Mouse (Mus musculus) intestine, postnatal 0 days (tissue): Measurements from ENCODE around the gene Fkbp15. TPM values are rescaled to one million over a fixed set of nuclear protein-coding genes. Genes with fewer than 3 reads are reported as not detected.
A peak's percentile ranks its signal among the peaks of the same experiment; 100 is the strongest.

Experiments
- ATAC-seq: fragments of 200-750 bp; cut with Nextera tagmentation; 2 replicates; pipeline ENCODE4 v1.8.0; 2017; ENCODE audit warnings: mild to moderate bottlenecking, moderate TSS enrichment, moderate library complexity
- H3K27ac ChIP-seq: fragments of 300-500 bp; sonication (generic); 2 replicates; pipeline ENCODE4 v1.5.1; 2014; ENCODE audit warnings: mild to moderate bottlenecking, low read depth, low read length, moderate library complexity
- H3K27me3 ChIP-seq: fragments of 300-500 bp; sonication (generic); replicated peaks from 2 replicates; pipeline ENCODE4 v1.6.1; 2014; ENCODE audit warnings: low read length, mixed read lengths; ENCODE audit not compliant: control insufficient read depth, insufficient read depth
- H3K36me3 ChIP-seq: fragments of 300-500 bp; sonication (generic); 2 replicates; pipeline ENCODE4 v1.6.1; 2014; ENCODE audit warnings: mild to moderate bottlenecking, moderate library complexity; ENCODE audit not compliant: control insufficient read depth, insufficient read depth
- H3K4me1 ChIP-seq: fragments of 300-500 bp; sonication (generic); replicated peaks from 2 replicates; pipeline ENCODE4 v1.6.1; 2014; ENCODE audit warnings: antibody characterized with exemption, low read length, mixed read lengths; ENCODE audit not compliant: control insufficient read depth, insufficient read depth
- H3K4me2 ChIP-seq: fragments of 300-500 bp; sonication (generic); replicated peaks from 2 replicates; pipeline ENCODE4 v1.6.1; 2014; ENCODE audit warnings: low read depth, mild to moderate bottlenecking, moderate library complexity
- H3K4me3 ChIP-seq: fragments of 300-500 bp; sonication (generic); 2 replicates; pipeline ENCODE4 v1.5.1; 2014; ENCODE audit warnings: low read depth, low read length
- H3K9ac ChIP-seq: fragments of 300-500 bp; sonication (generic); 2 replicates; pipeline ENCODE4 v1.6.1; 2014; ENCODE audit warnings: mild to moderate bottlenecking, low read depth, low read length
- H3K9me3 ChIP-seq: fragments of 300-500 bp; sonication (generic); 2 replicates; pipeline ENCODE4 v1.6.1; 2016; ENCODE audit warnings: mixed run types; ENCODE audit not compliant: control insufficient read depth
- CTCF ChIP-seq: sonication (generic); IDR thresholded peaks from 2 replicates; pipeline ENCODE4 v1.5.1; 2016; ENCODE audit warnings: low read depth, mild to moderate bottlenecking, control low read depth, antibody characterized with exemption, moderate library complexity
- whole genome bisulfite sequencing: fragments of 180-500 bp; shearing (Covaris S2); extraction: QIAGEN DNeasy Blood & Tissue Kit; methylation state at CpG from one replicate; pipeline ENCODE4 v1.1.7; 2014; 5-methylcytosine and 5-hydroxymethylcytosine counted together
- polyA plus RNA-seq: library from polyadenylated mRNA; unstranded; fragments of >200 nt; fragmentation: Nextera tagmentation; extraction: Ambion mirVana; gene quantifications from 2 replicates; pipeline ENCODE4 v1.2.1, GENCODE M21; 2015

Gene Fkbp15
- polyA plus RNA-seq, 1 experiment from 2014 or later, result 16.9 TPM

- Histone ChIP-seq H3K4me1 (peaks cover 3% of the 10 kb centered on the region), H3K27ac (no peak overlapping the region), H3K4me3 (no peak overlapping the region), H3K4me2 (no peak overlapping the region), H3K27me3 (no peaks in the 10 kb centered on the region), H3K9me3 (no peaks in the 10 kb centered on the region), H3K36me3 (peaks cover 22% of the 10 kb centered on the region), H3K9ac (no peak overlapping the region)
- WGBS, result 91% methylated on average over 7 of the region's 7 CpGs
- no peak for TF ChIP-seq CTCF
- no peak for ATAC-seq
These were observed 25.1 kb upstream of the Fkbp15 start for GRCm38 (mm10) chr4:62385439-62385838.

DNA sequence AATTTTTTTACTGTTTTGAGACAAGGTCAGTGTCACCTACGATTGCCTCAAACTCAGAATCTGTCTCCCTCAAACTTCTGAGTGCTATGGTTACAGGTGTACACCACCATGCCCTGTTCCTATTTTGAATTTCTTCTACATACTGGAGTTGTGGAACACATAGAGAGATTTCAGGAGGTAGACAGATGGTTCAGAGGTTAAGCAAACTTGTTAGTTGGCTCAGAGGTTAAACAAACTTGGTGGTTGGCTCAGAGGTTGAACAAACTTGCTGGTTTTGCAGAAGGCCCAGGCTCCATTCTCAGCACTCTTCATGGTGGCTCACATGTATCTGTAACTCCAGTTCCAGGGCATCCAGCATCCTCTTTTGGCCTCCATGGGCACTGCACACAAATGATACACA lies 23.8 kb upstream of the Fkbp15 start:
- 57% methylated on average over 1 of the region's 1 CpGs for WGBS
- ATAC-seq, result no peak
- Histone ChIP-seq H3K9me3 (no peaks in the 10 kb centered on the region), H3K27ac (peak overlapping the region; percentile 63; the same call in 1 of the 2 replicates), H3K4me1 (peaks cover 3% of the 10 kb centered on the region; the same call in 1 of the 2 replicates), H3K4me3 (no peak overlapping the region), H3K9ac (no peak overlapping the region), H3K4me2 (no peak overlapping the region), H3K27me3 (no peaks in the 10 kb centered on the region), H3K36me3 (peaks cover 22% of the 10 kb centered on the region)
- TF ChIP-seq CTCF, result no peak

DNA sequence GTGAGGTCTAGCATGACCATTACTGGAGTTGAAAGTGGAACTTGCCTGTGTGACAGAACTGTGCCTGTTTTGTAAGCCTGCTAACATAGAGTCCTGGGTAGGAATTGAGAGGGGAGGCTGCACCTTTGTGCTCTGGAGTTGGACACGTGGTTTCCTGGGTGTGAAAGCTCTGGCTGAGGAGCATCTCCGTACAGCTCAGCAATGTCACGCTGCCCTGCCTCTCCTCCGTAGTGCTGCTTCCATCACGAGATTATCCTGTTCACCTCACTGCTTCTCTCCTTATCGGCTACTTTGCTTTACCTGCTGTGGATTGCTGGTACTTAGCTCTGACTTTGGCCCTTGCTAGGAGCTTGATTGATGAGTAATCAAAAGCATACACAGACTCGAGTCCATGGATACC lies 23.4 kb upstream of the Fkbp15 start:
- ATAC-seq, result peak; percentile 74
- Histone ChIP-seq H3K4me1 (peaks cover 3% of the 10 kb centered on the region; the same call in 1 of the 2 replicates), H3K4me2 (0 out of 2 replicates have a peak overlapping the region, but pooled peaks have one; percentile 14), H3K9ac (no peak overlapping the region), H3K36me3 (peaks cover 22% of the 10 kb centered on the region), H3K4me3 (no peak overlapping the region), H3K27ac (peak overlapping the region; percentile 63; the same call in 1 of the 2 replicates), H3K27me3 (no peaks in the 10 kb centered on the region), H3K9me3 (no peaks in the 10 kb centered on the region)
- WGBS, result 46% methylated on average over 7 of the region's 7 CpGs
- TF ChIP-seq CTCF, result no peak

GRCm38 (mm10) chr4:62383207-62383606 lies 22.9 kb upstream of the Fkbp15 start:
- 44% methylated on average over 6 of the region's 6 CpGs for WGBS
- Histone ChIP-seq H3K4me1 (peaks cover 3% of the 10 kb centered on the region; the same call in 1 of the 2 replicates), H3K27ac (peak overlapping the region; percentile 82), H3K27me3 (no peaks in the 10 kb centered on the region), H3K4me2 (peak overlapping the region; percentile 14; the same call in 1 of the 2 replicates), H3K9me3 (no peaks in the 10 kb centered on the region), H3K36me3 (peaks cover 17% of the 10 kb centered on the region), H3K9ac (no peak overlapping the region), H3K4me3 (no peak overlapping the region)
- no peak for TF ChIP-seq CTCF
- ATAC-seq, result no peak

- 40% methylated on average over 9 of the region's 9 CpGs for WGBS
- Histone ChIP-seq H3K36me3 (no peaks in the 10 kb centered on the region), H3K9ac (no peak overlapping the region), H3K4me3 (no peak overlapping the region), H3K27me3 (no peaks in the 10 kb centered on the region), H3K4me2 (no peak overlapping the region), H3K9me3 (no peaks in the 10 kb centered on the region), H3K27ac (peak overlapping the region; percentile 51), H3K4me1 (peaks cover 4% of the 10 kb centered on the region; the same call in 1 of the 2 replicates)
- peak; percentile 86 for ATAC-seq
- no peak for TF ChIP-seq CTCF
These were observed 19.5 kb upstream of the Fkbp15 start for GRCm38 (mm10) chr4:62379724-62380381.

DNA sequence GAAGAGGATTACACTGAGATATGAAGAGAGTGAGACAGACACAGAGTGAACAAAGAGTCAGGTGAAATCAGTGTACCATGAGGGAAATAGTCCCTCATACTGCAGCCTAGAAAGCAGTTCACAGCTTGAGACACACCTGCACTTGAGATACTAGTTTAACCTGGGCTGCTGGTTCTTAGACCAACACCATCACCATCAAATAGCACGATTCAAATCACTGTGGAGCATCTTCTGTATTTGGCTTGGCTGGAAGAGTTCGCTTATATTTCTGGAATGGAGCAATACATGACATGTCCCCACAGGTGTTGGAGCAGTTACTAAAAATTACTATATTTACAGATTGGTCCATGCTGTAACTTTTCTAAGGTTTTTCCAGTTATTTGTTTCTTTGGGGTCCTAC lies 15.8 kb upstream of the Fkbp15 start:
- no peak for ATAC-seq
- no peak overlapping the region for H3K27ac ChIP-seq

More for the DNA sequence above, 15.8 kb upstream of the Fkbp15 start:
- WGBS, result 93% methylated on average over 2 of the region's 2 CpGs
- 0 out of 2 replicates have a peak, but pooled peaks cover 9% of the 10 kb centered on the region for H3K4me1 ChIP-seq
- H3K4me3 ChIP-seq, result no peak overlapping the region
- no peaks in the 10 kb centered on the region for H3K27me3 ChIP-seq
- H3K4me2 ChIP-seq, result no peak overlapping the region
- no peak overlapping the region for H3K9ac ChIP-seq
- no peaks in the 10 kb centered on the region for H3K36me3 ChIP-seq
- TF ChIP-seq CTCF, result no peak
- no peaks in the 10 kb centered on the region for H3K9me3 ChIP-seq
